Mouse (Mus musculus) fat pad, adult 2 months (tissue): Measurements from ENCODE around the gene Atp8a1.

ENCODE experiments used
- DNase-seq: peaks from one replicate; pipeline ENCODE4 v3.0.0-alpha.2; 2011; ENCODE audit warnings: low read depth, low spot score; ENCODE audit errors: extremely low read depth

Gene Atp8a1

DNA sequence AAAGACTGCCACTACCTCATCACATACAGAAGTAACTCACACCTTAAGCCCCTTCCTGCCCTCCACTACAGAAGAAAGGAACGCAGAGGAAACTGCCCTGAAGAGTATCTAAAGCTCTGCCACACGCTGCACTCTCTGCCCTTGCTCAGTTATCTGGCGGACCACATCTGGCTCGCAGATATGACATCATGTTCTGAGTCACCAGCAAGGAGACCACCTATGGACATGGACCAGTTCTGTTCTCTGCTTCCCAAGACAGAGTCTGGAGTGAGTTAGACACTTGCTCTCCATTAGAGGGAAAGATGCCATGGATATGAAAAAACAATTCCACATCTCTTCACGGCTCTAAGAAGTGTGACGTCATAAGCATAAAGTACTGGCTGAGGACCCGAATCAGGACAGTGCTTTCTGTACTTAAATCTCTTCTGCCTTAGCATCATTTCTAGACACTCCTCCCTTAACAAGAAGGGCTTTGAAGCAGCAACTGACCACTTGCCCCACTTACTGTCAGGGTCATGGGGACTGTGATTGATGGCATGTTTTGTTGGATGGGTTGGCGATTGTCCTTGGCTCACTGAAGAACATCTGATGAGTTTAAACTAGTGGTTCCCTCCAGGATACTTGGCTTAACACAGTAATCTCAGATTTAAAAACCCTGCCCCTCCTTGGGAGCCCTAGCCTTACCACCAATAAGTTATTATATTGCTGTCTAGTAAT is 206.5 kb downstream of the Atp8a1 start:
- DNase-seq: no peak

DNA sequence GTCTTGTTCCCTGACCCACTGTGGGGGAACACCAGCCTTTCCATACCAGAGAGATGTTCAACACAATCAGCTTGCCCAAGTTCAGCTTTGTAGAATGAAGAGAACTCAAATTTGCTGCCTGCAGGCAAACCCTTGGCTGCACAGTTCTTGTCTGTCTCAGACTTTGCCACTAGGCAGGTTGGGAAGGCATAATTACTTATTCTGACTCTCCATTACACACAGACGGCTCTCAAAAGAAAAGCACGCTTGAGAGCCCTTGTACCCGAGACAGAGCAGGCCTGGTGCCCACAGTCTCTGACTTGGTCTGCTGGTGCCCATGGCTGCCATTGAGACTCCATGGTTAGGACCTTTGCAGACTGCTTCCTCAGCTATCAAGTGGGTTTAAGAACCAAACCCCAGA is 212.9 kb downstream of the Atp8a1 start:
- DNase-seq: no peak

DNA sequence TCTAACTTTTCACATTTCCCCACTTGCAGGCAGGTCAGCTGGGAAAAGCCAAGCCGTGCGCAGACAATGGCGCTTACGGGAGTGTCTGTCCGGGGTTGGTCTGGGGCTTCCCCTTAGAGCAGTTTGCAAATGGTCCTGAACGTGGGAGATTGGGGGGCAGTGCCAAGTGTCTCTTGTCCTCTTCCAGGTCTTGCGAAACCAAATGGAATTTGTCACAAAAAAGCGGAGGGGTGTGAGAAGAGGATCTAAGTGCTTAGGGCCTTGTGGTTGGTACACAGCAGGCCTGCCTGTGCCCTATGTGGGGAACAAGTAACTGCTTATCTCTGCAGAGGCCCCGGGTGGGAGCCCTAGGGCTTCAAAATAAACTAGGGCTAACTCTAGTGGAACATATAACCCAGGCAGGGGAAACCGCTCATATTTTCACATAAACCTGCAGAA is 213.4 kb downstream of the Atp8a1 start:
- DNase-seq: no peak

DNA sequence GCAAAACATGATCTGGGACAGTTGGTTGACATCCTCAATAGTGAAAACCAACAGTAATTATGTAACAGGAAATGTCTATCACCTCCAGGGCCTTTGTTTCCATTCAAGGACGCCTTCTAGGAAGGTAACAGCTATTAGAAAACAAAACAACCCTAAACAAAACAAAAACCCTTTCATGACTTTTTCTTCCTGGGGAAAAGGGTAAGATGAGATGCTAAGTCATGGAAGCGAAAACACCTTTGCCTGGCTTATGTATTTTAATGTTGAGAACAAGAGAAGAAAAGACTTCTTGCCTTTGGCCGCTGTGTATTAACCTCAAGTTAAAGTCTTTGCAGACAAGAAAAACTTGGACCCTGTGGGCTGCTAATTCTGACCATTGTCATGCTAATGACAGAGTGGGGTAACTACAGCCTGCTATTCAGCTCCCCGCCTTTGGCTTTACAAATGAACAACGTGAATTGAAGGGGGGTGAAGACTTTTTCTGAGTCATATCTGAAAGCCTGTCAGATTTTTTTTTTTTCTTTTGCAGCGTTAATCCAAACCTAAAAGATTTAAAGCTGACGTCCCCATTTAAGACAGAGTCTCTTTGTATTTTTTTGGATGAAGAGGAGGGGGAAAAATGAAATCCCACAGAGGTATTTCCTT is 214.0 kb downstream of the Atp8a1 start:
- no peak for DNase-seq

DNA sequence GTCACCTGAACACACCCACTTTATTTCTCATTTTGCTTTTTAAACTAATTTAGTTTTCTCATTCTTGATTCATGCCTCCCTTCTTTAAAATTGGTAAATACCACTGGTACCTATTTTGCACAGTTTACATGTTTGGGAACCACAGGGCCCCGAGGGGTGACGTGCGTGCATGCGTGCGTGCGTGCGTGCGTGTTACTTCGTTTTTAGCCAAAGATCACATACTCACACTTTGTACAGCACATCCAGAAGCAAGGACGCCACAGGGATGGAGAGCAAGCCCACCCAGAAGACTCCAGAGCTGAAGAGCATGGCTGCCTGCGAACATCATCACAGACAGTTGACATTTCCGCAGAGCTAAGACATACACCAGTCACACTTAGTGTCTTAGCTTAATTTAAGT is 216.0 kb downstream of the Atp8a1 start:
- no peak for DNase-seq

DNA sequence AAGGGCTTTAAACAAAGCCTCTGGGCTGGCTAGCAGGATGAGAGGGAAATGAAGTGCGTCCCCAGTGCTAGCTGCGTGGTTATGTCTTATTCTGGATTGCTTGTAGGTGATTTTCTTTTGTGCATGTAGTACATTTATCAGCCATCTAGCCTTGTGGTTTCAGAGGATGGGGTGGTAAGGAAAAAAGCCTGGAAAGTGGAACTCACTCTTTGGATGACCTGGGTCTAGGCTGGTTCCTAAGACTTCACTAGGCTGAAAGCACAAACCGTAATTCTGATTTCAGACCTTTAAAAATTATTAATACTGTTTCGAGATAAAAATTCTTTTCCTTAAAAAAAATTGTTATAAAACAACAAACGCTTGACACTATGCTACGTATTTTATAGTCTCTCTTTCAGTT is 217.4 kb downstream of the Atp8a1 start:
- DNase-seq: no peak

DNA sequence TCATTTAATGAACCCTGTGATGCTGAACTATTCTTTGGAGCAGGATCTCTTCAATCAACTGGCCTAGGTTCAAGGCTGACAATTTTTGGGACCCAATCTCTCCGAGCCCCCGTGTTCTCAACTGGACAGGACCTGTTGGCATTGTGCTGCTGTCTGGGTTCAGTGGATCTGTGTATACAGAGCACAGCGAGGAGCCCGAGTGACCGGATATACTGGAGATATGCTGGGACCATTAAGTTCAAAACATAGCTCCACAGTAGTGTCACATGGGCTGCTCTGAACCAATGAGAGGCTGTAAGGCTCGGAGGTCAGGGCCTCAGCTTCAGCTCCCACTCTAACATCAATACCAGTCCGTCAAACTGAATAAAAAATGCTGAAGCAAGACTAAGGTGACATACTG is 217.8 kb downstream of the Atp8a1 start:
- no peak for DNase-seq

DNA sequence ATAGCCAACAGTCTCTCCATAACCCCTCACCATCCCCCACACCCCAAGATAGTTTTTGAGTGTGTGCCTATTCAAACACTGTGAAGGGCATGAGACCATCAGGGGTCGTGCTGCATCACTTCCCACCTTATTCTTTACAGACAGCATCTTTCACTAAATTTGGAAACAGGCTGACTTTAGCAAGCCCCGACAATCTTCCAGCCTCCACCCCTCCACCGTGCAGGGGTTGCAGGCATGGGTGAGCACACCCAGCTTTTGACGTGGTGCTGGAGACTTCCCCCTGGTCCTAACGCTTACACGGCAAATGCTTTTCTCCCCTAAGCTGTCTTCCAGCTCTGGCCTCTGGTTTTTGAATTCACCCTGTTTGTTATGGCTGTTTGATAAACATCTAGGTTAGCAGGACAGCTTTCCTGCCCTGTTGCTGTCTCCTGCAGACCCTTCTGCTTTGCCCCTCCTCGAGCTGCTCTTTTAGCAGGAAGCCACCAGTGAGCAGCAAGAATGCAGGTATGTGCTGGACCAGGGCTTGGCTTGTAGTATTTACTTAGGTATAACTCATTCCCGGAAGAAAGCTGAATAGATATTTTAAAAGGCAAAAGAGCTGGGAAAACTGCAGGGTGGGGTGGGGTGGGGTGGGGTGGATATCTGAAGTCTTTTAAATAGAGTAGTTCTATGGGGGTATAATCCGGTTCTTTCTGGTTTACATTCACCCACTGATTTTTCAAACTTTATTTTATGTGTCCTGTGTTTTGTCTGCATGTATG is 218.9 kb downstream of the Atp8a1 start:
- no peak for DNase-seq

DNA sequence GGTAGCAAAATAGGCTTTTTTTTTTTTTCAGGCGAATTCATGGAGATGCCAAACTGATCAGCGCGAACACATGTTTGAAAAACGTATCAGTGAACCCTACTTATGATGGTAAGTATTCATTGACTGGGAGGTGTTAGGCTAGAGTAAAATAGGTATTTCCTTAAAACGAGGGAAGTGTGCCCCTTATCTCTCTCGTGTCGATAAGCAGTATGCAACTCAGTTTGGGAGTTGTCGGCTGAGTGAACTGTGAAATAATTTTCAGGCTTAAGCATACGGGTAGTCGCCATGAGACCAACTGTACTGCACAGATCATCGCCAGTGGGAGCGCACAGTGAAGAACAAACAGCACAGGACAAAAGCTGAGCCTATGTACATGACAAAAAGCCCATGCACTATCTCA is 226.0 kb downstream of the Atp8a1 start:
- no peak for DNase-seq

DNA sequence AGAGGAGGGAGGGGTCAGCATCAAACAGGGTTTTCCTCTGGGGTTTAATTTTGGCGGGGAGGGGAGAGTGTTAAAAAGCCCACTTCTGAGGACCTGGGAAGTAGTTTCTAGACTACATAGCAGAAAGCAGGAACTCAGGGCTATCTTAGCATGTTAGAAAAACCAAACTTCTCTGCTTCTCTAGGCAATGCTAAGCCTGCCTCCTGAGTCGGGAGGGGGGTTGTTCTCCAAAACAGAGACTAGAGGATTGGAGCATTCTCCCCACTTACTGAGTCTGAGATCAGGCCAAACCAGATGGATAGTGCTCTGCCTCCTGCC is 237.8 kb downstream of the Atp8a1 start:
- DNase-seq: no peak

DNA sequence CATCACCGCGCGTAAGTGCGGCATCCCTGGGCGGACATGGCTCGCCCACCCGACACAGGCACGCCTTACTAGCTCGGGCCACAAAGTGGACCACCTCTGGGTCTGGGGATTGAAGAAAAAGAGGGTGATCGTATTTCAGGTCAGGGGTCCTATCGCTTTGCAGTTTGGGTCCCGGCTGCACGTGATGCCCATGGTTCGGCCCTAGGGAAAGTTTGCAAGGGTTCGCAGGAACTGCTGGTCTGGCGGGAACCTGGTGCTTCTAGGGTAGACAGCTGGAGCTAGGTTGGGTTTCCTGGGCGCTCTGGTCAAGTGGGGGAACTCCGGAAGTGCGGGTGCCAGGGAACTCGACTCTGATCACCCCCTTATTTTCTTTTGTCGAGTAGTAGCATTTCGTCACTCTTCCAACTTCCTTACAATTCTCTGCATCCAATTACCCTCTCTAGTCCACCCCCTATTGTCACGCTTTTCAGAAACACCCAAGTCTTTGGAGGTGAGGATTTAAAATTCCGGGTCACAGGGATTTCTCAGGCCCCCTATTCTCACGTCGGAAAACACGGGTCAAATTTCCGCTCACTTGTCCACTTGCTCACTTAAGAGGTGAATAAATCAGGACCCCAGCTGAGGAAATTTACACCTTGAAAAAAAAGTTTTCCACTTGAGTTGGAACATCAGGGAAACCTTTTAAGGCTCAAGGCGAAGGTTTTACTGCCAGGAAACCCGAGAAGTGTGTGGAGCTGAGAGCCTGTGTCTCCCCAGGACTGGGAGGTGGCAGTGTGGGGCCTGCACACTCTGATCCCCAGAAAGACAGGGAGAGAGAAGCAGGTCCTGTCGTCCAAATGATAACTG is 238.3 kb downstream of the Atp8a1 start:
- DNase-seq: no peak

DNA sequence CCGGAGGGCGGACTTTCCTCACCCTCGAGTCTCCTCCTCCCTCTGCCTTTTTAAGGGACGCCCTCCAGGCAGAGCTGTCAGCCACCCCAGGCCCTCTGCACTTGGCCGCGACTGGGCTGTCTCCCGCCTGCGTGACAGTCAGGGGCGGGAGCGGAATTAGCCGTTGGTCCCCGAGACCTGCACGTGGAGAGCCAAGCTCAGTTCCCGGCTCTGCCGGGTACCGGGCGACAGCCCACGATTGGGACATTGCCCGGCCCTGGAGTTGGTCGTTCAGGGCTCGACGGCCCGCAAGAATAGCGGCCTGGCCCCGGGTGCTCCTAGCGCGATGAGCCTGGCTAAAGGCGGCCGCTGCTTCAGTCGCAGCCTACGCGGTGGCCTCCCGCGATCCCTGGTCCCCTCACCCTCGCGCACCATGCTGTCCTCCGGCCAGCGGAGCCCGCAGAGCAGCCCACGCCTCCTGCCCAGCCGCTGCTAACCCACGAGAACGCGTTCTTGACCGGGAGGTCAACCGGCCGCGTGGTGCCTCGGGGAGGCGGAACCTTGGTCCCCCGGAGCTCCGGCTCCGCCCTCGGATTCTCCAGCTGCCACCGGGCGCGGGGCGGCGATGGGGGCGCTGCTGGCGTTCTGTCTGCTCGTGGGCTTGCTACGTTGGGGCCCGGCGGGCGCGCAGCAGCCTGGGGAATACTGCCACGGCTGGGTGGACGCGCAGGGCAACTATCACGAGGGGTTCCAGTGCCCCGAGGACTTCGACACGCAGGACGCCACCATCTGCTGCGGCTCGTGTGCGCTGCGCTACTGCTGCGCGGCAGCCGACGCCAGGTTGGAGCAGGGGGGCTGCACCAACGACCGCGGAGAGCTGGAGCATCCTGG is 239.2 kb downstream of the Atp8a1 start, which contains the start of gene Shisa3:
TSS of gene Shisa3 (plus strand) at position 79 of the 870 bp plus-strand sequence.
- no peak for DNase-seq

DNA sequence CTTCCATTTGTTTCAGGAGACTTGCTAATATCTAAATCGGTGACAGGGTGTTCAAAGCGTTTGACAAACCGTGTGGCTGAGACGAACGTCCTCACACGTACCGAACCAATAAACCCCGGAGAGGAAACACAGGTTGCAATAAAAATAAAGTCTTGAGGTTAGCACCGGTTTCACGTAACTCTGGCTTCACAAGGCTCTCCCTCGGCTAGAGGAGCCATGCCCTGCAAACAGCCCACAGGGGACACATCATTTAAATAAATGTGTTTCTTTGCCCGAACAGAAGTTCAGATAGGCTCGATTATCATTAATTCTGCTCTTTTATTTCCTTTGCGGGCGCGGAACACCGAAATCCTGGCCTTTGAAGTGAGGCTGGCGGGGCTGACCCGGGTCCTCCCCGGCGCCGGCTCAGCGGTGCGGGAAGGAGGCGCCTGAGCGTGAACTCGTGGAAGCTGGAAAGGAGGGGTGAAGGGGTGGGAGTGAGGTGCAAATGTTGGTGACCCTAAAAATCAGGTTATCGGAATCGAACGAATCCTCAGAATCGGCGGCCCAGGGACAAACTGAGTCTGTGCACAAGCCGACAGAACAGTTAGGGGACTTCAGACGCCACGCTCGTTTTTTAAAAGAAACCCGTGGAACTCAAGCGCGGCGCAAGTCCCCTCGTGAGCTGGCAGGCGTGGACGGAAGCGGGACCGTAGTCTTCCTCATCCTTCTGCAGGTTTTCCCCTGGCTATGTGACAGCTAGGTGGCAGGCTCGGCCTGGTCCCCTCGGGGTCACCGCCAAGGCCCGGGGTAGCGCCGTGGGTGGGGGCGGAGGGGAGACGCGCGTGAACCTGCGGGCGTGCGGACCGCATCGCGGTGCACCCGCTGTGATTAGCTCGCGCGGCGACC is 240.1 kb downstream of the Atp8a1 start:
- no peak for DNase-seq

DNA sequence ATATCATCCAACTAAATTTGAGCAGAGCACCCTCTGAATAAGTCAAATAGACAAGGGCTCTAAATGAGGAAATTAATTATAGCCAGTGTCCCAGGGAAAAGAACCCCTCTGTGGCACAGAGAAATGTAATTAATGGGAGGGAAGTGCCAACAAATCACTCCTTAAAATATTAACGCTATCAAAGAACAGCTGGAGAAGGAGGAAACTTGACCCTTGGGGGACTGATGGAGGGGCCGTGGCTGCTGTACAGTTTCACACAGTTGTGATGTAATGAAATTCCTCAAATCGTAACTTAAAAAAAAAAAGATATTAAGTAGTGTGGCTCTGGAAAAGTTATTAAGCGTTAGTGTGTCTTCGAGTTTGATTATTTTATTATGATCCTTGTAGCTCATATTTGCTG is 241.3 kb downstream of the Atp8a1 start:
- no peak for DNase-seq

DNA sequence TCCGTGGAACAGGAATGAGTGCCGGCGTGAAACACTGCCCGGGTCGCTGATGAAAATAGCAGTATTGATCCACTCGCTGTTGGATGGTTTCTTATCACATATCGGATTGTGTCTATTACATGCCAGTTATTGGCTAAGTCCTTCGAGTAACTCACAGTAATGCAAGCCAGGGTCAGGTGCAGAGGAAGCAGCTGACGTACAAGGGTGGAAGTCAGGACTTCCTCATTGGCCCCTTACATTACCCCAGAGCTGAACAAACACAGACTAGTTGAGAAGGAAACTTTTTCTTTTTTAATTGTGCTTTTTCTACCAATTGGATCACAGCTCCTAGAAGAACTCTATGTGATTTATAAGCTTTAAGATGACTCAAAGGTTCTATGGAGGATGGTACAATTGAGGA is 247.3 kb downstream of the Atp8a1 start:
- DNase-seq: no peak

DNA sequence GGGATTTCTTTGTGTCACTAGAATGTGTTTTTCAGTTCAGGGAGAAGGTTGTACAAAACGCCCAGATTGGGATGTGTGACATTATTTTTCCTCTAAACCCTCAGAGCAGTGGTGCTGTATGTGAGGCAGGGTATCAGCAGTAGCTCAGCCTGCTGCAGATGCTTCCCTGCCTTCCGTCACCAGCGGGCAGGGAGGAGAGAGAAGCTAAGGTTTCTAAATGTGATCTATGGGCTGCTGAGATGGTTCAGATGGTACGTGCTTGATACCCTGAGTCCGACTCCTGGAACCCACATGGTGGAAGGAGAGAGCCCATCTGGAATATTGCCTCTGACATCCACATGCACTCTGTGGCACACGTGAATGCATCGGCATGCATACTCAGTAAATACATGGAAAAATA is 251.6 kb downstream of the Atp8a1 start:
- DNase-seq: no peak

DNA sequence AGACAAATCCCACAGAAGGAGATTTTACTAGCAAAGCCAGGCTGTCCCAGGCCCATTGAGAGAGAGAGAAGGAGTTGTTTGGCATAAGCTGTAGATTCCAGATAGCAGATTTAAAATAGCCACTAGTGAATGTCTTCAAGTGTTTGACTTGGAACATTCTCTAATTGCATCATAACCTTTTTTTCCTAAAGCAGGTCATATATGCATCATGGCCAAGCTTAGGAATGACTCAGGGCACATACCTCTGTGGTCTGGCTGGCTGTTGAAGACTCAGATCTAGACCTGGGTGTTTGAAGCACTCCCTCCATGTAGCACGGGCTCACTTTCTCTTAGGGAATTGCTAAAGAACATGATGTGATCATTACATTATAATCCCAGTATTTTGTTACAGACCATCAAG is 252.2 kb downstream of the Atp8a1 start:
- no peak for DNase-seq

DNA sequence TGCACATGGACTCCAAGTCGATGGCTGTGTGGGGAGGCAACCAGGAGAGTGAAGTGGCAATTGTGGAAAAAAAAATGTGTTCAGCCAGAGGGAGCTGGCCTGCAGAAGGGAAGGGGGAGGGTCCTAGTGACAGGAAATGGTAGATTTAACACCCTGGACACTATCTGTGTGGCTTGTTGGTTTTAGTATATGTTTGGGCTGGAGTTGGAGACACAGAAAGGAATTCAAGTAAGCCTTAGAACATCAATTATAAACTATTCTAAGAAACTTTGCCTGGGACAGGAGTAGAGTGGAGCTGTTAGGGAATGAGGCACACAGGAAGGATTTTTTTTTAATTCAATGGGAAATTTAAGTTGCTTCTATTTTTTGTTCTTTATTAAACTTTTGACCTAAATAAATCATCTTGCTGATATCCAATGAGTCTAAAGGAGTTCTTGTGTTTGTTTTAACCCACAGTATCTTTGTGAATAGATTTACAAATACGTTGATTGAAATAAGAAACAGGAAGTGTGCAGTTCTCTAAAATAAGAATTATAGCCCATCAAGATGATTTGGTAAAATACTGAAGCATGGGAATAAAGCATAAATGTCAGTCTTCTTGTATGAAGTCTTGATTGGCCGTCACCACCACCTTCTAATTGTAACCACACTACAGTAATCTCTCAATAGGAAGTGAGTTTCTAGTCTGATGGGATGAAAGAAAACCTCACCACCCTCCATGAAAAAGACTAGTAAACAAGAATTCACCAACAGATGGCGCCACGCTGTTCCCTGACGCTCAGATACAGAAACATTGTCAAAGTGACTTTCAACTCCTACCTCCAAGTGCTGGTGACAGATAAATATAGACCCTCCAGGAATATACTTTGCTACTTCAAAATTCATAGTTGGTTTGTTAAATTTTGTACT is 267.3 kb downstream of the Atp8a1 start:
- DNase-seq: no peak
